Mouse (Mus musculus): ENCODE measurements around the gene Zic1. TPM values are rescaled to one million over a fixed set of nuclear protein-coding genes. Genes with fewer than 3 reads are reported as not detected.

Gene Zic1
- polyA plus RNA-seq, 1 experiment from 2014 or later = not detected

DNA sequence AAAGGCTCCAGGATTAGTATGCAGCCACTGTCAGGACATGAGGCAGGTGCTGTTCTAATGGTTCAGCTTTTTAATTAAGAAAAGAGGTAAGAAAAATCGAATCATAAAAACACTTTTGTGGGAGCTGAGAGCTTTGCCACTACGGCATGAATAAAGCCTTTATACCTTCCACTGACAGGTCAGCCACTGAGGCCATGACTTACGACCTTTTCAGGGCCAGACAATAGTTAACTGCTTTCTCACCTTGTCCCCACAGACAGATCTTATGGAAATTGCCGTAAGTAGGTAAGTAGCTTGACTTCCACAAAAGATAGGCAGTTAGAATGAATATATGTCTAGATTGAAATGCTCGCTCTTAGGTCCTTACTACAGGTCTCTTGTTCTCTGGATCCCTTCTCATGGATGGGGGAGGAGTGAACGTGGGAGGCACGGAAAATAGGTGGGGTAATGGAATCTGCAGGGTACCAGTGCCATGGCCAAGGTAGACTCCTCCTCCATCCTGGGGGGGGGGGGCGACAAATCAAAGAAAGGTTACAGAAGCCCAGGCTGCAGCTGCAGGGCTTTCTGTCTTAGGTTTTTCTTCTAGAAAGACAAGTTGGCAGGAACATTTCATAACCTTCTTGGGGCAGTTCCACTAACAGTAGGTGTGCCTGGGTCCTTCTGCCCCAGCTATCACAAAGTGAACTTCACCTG lies 27.9 kb upstream of the Zic1 start:
- Histone ChIP-seq H3K27me3 (replicated peaks; ENCODE audit: control insufficient read depth, insufficient read depth, low read length) (peaks cover 89% of the 10 kb centered on the region), H3K4me1 (replicated peaks; ENCODE audit: control insufficient read depth, insufficient read depth, low read length) (no peaks in the 10 kb centered on the region), H3K9ac (ENCODE audit: low read depth, low read length) (no peak overlapping the region), H3K4me3 (ENCODE audit: low read depth, low read length) (no peak overlapping the region), H3K4me2 (replicated peaks; ENCODE audit: low read depth) (no peak overlapping the region), H3K36me3 (ENCODE audit: control insufficient read depth, insufficient read depth) (no peaks in the 10 kb centered on the region), H3K27ac (ENCODE audit: low read depth, low read length) (no peak overlapping the region), H3K9me3 (ENCODE audit: control insufficient read depth) (no peaks in the 10 kb centered on the region)
- WGBS = 7% methylated on average over 7 of the region's 8 CpGs
- no peak for ATAC-seq
- TF ChIP-seq CTCF (IDR thresholded peaks at IDR 0.05; ENCODE audit: low read depth) = no peak

DNA sequence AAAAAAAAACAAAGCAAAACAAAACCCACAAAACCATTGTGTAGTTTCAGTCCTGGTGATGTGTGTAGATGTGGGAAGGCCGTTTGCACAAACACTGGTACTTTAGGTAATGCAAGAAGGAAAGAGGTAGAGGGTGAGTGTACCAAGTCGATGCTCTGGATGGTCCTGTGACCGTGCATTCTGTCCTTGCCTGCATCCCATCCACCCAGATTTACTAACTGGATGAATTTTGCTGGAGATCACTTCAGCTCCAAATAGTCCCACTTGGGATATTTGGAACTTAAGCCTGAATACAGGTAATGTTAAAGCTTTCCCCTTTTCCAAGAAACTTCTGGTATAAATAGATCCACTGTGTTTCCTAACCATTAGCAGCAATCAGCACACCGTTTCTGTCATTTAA lies 22.6 kb upstream of the Zic1 start:
- Histone ChIP-seq H3K4me3 (ENCODE audit: low read depth, low read length) (no peak overlapping the region), H3K27me3 (replicated peaks; ENCODE audit: control insufficient read depth, insufficient read depth, low read length) (peaks cover 93% of the 10 kb centered on the region), H3K4me2 (replicated peaks; ENCODE audit: low read depth) (no peak overlapping the region), H3K27ac (ENCODE audit: low read depth, low read length) (no peak overlapping the region), H3K9me3 (ENCODE audit: control insufficient read depth) (no peaks in the 10 kb centered on the region), H3K36me3 (ENCODE audit: control insufficient read depth, insufficient read depth) (no peaks in the 10 kb centered on the region), H3K9ac (ENCODE audit: low read depth, low read length) (no peak overlapping the region), H3K4me1 (replicated peaks; ENCODE audit: control insufficient read depth, insufficient read depth, low read length) (no peaks in the 10 kb centered on the region)
- under 1% methylated on average over 4 of the region's 4 CpGs for WGBS
- ATAC-seq = no peak
- TF ChIP-seq CTCF (IDR thresholded peaks at IDR 0.05; ENCODE audit: low read depth) = no peak

DNA sequence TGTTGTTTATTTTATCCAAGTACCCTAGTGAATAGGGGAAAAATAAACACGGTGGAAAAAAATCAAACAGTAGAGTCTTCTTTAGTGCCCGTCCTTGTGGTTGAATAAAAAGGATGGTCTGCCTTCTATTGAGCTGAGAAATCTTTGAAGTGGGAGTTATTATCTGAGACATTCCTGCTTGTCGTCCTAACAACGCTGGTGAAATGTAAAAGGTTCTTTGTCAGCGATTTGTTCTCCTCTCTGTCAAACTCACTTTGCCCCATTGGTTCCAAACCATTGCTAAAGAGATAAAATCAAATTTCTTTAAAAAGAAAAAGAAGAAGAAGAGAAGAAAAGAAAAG lies 22.1 kb upstream of the Zic1 start:
- no peaks in the 10 kb centered on the region for H3K9me3 ChIP-seq (ENCODE audit: control insufficient read depth)
- TF ChIP-seq CTCF (IDR thresholded peaks at IDR 0.05; ENCODE audit: low read depth) = no peak
- no peaks in the 10 kb centered on the region for H3K4me1 ChIP-seq (replicated peaks; ENCODE audit: control insufficient read depth, insufficient read depth, low read length)
- WGBS = 2% methylated on average over 5 of the region's 5 CpGs
- peaks cover 97% of the 10 kb centered on the region for H3K27me3 ChIP-seq (replicated peaks; ENCODE audit: control insufficient read depth, insufficient read depth, low read length)
- H3K4me2 ChIP-seq (replicated peaks; ENCODE audit: low read depth) = no peak overlapping the region
- H3K9ac ChIP-seq (ENCODE audit: low read depth, low read length) = no peak overlapping the region
- H3K4me3 ChIP-seq (ENCODE audit: low read depth, low read length) = no peak overlapping the region
- no peak for ATAC-seq
- no peak overlapping the region for H3K27ac ChIP-seq (ENCODE audit: low read depth, low read length)
- no peaks in the 10 kb centered on the region for H3K36me3 ChIP-seq (ENCODE audit: control insufficient read depth, insufficient read depth)

DNA sequence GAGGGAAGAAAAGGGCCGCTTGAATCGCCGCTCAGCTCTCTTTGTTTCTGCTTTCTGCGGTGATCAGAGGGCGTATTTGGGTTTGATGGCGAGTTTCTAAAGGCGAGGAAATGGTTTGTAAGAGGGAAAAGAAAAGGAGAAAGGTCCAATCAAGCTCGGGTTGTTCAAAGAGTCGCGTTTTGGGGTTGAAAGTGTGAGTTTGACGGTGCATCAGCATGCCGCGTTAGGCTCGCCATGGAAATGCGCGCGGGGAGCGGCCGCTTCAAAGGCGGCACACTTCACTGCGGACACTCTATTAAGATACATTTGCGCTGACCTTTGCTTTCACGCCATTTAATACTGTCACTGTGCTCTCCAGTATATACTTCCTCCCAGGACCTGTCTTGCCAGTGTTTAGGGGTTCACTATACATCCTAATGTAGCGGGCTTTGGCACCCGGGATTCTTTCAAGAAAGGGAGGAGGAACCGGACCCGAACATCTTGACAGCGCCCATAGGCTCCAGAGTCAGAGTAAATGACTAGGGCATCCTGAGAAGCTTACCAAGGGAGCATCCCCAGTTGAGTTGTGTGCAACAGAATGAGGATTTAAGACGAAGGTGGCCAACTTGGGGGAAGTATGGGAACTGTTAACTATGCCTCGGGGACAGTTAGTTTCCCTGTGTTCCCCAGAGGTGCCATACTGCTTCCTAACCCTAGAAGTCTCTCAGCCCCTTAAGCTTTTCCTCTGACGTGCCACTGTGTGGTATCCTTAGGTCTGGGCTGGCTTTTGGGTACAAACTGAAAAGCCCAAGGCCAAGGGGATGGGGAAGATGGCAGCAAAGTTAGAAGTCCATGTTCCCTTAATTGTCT lies 21.5 kb upstream of the Zic1 start:
- WGBS = under 1% methylated on average over 31 of the region's 31 CpGs
- Histone ChIP-seq H3K4me3 (ENCODE audit: low read depth, low read length) (no peak overlapping the region), H3K36me3 (ENCODE audit: control insufficient read depth, insufficient read depth) (no peaks in the 10 kb centered on the region), H3K4me2 (replicated peaks; ENCODE audit: low read depth) (no peak overlapping the region), H3K4me1 (replicated peaks; ENCODE audit: control insufficient read depth, insufficient read depth, low read length) (no peaks in the 10 kb centered on the region), H3K9me3 (ENCODE audit: control insufficient read depth) (no peaks in the 10 kb centered on the region), H3K27me3 (replicated peaks; ENCODE audit: control insufficient read depth, insufficient read depth, low read length) (peaks cover 98% of the 10 kb centered on the region), H3K9ac (ENCODE audit: low read depth, low read length) (no peak overlapping the region), H3K27ac (ENCODE audit: low read depth, low read length) (no peak overlapping the region)
- no peak for TF ChIP-seq CTCF (IDR thresholded peaks at IDR 0.05; ENCODE audit: low read depth)
- ATAC-seq = no peak

DNA sequence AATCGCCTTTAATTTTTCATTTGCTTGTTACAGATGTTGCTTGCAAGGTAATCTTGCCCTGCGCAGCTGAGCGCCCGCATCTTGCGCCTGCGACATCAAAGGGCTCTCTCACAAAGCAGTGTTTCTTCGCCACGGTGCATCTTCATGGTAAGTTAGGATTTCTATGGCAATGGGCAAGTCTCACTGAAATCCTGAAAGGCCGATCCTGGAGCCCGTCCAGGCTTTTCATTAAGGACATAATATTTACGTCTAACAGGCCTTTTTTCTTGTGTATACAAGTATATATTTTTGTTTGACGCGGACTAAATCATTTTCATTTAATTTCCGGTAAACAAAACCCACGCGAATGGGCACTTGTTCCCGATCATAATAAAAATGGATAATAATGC lies 20.9 kb upstream of the Zic1 start:
- no peak overlapping the region for H3K4me3 ChIP-seq (ENCODE audit: low read depth, low read length)
- H3K27ac ChIP-seq (ENCODE audit: low read depth, low read length) = no peak overlapping the region
- peaks cover 97% of the 10 kb centered on the region for H3K27me3 ChIP-seq (replicated peaks; ENCODE audit: control insufficient read depth, insufficient read depth, low read length)
- no peak overlapping the region for H3K9ac ChIP-seq (ENCODE audit: low read depth, low read length)
- peaks cover 2% of the 10 kb centered on the region; the same call in 1 of the 2 replicates for H3K4me1 ChIP-seq (replicated peaks; ENCODE audit: control insufficient read depth, insufficient read depth, low read length)
- WGBS = 3% methylated on average over 17 of the region's 17 CpGs
- no peak for ATAC-seq
- TF ChIP-seq CTCF (IDR thresholded peaks at IDR 0.05; ENCODE audit: low read depth) = no peak
- H3K36me3 ChIP-seq (ENCODE audit: control insufficient read depth, insufficient read depth) = no peaks in the 10 kb centered on the region
- H3K4me2 ChIP-seq (replicated peaks; ENCODE audit: low read depth) = no peak overlapping the region
- H3K9me3 ChIP-seq (ENCODE audit: control insufficient read depth) = no peaks in the 10 kb centered on the region

DNA sequence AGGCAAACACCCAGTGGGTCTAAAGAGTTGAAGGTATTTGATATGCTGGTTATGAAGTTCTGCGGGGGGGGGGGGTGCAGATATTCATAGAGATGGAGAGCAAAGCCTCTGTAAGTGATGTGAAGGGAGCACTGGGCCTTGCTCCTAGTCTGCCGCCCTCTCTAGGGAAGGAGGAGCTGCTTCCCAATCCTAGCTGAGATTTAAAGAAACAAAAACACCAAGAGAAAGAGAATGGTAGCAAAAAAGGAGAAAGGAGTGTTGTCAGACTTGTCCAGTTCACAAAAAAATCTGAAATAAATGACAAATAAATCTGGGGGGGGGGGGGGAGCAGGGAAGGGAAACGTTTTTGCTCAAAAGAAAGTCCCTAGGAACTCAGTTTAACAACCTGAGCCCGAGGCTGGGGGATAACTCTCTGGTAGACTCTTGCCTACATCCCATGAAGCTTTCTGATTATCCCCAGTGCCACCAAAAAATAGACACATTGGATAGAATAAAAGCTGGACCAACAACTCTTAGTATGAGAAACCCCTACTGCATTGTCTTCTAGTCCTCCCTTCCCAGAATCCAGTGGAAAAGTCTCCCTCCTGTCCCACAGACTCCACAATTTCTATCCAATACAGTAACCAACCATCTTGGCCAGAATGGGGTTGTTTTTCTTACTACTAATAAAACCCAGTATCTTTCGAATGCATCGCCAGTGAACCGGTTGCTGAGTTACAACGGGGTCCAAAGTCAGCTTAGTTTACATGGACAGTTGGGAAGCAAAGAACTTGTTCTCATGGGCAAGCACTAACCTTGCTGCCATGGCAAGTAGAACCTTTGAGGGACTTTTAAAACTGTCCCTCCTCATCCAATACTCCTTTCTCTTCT lies 20.2 kb upstream of the Zic1 start:
- Histone ChIP-seq H3K27me3 (replicated peaks; ENCODE audit: control insufficient read depth, insufficient read depth, low read length) (peaks cover 96% of the 10 kb centered on the region), H3K4me2 (replicated peaks; ENCODE audit: low read depth) (no peak overlapping the region), H3K4me3 (ENCODE audit: low read depth, low read length) (no peak overlapping the region), H3K9ac (ENCODE audit: low read depth, low read length) (no peak overlapping the region), H3K9me3 (ENCODE audit: control insufficient read depth) (no peaks in the 10 kb centered on the region), H3K36me3 (ENCODE audit: control insufficient read depth, insufficient read depth) (no peaks in the 10 kb centered on the region), H3K4me1 (replicated peaks; ENCODE audit: control insufficient read depth, insufficient read depth, low read length) (peaks cover 2% of the 10 kb centered on the region; the same call in 1 of the 2 replicates), H3K27ac (ENCODE audit: low read depth, low read length) (no peak overlapping the region)
- no peak for TF ChIP-seq CTCF (IDR thresholded peaks at IDR 0.05; ENCODE audit: low read depth)
- no peak for ATAC-seq
- 7% methylated on average over 8 of the region's 8 CpGs for WGBS
